Mouse (Mus musculus) ES-E14 (cell line): ENCODE data around the gene Pold4.

Experiments used
- CHD2 ChIP-seq: IDR thresholded peaks from 2 replicates; pipeline ENCODE4 v1.6.1; 2014; ENCODE audit warnings: mild to moderate bottlenecking, low read depth, low read length, inconsistent platforms
- MAFK ChIP-seq: IDR thresholded peaks from 2 replicates; pipeline ENCODE4 v1.6.1; 2014; ENCODE audit warnings: mild to moderate bottlenecking, low read depth, low read length, inconsistent platforms; ENCODE audit not compliant: insufficient read depth
- ZC3H11A ChIP-seq: IDR thresholded peaks from 2 replicates; pipeline ENCODE4 v1.6.1; 2012; ENCODE audit warnings: low read depth, mild to moderate bottlenecking, inconsistent platforms, low read length, borderline replicate concordance

DNA sequence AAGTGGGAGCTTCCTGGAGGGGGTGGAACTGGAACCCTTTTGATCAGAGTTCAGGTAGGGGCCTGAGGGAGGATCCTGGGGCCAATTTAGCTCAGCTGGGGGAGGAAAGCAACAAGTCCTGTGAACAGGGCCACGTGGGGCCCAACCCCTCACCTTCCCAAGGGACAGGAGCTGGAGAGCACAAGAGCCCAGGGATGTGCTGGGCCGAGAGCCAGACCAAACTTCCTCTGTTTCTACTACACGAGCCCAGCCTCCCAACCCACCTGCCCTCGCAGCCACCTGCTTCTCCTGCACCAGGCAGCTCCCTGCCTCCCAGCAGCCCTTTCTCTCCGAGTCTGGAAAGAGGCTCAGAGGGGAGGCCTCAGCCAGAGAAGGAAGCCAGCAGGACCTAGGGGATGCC, 35.2 kb upstream of the Pold4 start:
- TF ChIP-seq CHD2 (no peak), MAFK (no peak), ZC3H11A (no peak)
